Mouse (Mus musculus) thymus, adult 2 months (tissue): ENCODE results near the gene C9orf72.

Experiments
- CTCF ChIP-seq: fragments of 200-500 bp; IDR thresholded peaks from 2 replicates; pipeline ENCODE4 v1.5.1; 2012; ENCODE audit warnings: mild to moderate bottlenecking, control low read depth, low read length, moderate library complexity, borderline replicate concordance; ENCODE audit not compliant: control insufficient read depth, poor library complexity, insufficient read depth; ENCODE audit errors: extremely low read depth
- POLR2A ChIP-seq: fragments of 200-500 bp; IDR thresholded peaks from 2 replicates; pipeline ENCODE4 v1.6.1; 2012; ENCODE audit warnings: mild to moderate bottlenecking, low read length, control low read depth, moderate library complexity; ENCODE audit not compliant: control insufficient read depth, poor library complexity, insufficient read depth; ENCODE audit errors: extremely low read depth

- TF ChIP-seq POLR2A, result no peak
- no peak for TF ChIP-seq CTCF
These were observed 75.3 kb downstream of the C9orf72 start for GRCm38 (mm10) chr4:35150706-35151105.
